Mouse (Mus musculus): ENCODE measurements at regions not wholly inside any gene's neighbourhood (a gene's known extent, or its start where the extent isn't known, plus 50 kb on each side); places are given as distances from the start of the nearest gene placed in this dataset.

GRCm38 (mm10) chr12:26534229-26535105, 65.5 kb downstream of the Cmpk2 start:
- peak overlapping the region; percentile 94 for H3K27ac ChIP-seq (ENCODE audit: low read depth, low read length)
- ATAC-seq (ENCODE audit: low FRiP score) (peak; percentile 78), DNase-seq (ENCODE audit: low spot score) (peak; percentile 77)
- H3K9me3 ChIP-seq (ENCODE audit: control insufficient read depth, low read length): no peaks in the 10 kb centered on the region
- peak overlapping the region; percentile 24; the same call in 1 of the 2 replicates for H3K4me2 ChIP-seq (replicated peaks; ENCODE audit: low read depth, low read length)
- H3K36me3 ChIP-seq (ENCODE audit: control insufficient read depth, insufficient read depth, low read length): no peaks in the 10 kb centered on the region
- 0 out of 2 replicates have a peak, but pooled peaks cover 5% of the 10 kb centered on the region for H3K4me1 ChIP-seq (replicated peaks; ENCODE audit: control insufficient read depth, insufficient read depth, low read length)
- 18% methylated on average over 9 of the region's 9 CpGs for WGBS
- no peaks in the 10 kb centered on the region for H3K27me3 ChIP-seq (ENCODE audit: control insufficient read depth, insufficient read depth, low read length)
- no peak overlapping the region for H3K9ac ChIP-seq (ENCODE audit: low read depth, low read length)
- no peak overlapping the region for H3K4me3 ChIP-seq (ENCODE audit: low read depth, low read length)

- no peaks in the 10 kb centered on the region for H3K36me3 ChIP-seq (ENCODE audit: control insufficient read depth, insufficient read depth, low read length)
- H3K9ac ChIP-seq (ENCODE audit: low read depth, low read length): peak overlapping the region; percentile 47
- H3K27ac ChIP-seq (ENCODE audit: low read depth, low read length): peak overlapping the region; percentile 94
- ATAC-seq (ENCODE audit: low FRiP score): peak; percentile 83
- no peaks in the 10 kb centered on the region for H3K9me3 ChIP-seq (ENCODE audit: control insufficient read depth, low read length)
- no peaks in the 10 kb centered on the region for H3K27me3 ChIP-seq (ENCODE audit: control insufficient read depth, insufficient read depth, low read length)
- H3K4me3 ChIP-seq (ENCODE audit: low read depth, low read length): 0 out of 2 replicates have a peak overlapping the region, but pooled peaks have one; percentile 10
- H3K4me2 ChIP-seq (replicated peaks; ENCODE audit: low read depth, low read length): peak overlapping the region; percentile 6; the same call in 1 of the 2 replicates
- DNase-seq (ENCODE audit: low spot score): peak; percentile 78
- 22% methylated on average over 8 of the region's 9 CpGs for WGBS
- H3K4me1 ChIP-seq (replicated peaks; ENCODE audit: control insufficient read depth, insufficient read depth, low read length): 0 out of 2 replicates have a peak, but pooled peaks cover 5% of the 10 kb centered on the region
These were observed 64.7 kb downstream of the Cmpk2 start for GRCm38 (mm10) chr12:26533641-26534151.

- Histone ChIP-seq H3K36me3 (ENCODE audit: control insufficient read depth, insufficient read depth, low read length) (no peaks in the 10 kb centered on the region), H3K9me3 (ENCODE audit: control insufficient read depth, low read length) (no peaks in the 10 kb centered on the region), H3K27ac (ENCODE audit: low read depth, low read length) (peak overlapping the region; percentile 94), H3K4me3 (ENCODE audit: low read depth, low read length) (no peak overlapping the region), H3K4me2 (replicated peaks; ENCODE audit: low read depth, low read length) (peak overlapping the region; percentile 6; the same call in 1 of the 2 replicates), H3K27me3 (ENCODE audit: control insufficient read depth, insufficient read depth, low read length) (no peaks in the 10 kb centered on the region), H3K4me1 (replicated peaks; ENCODE audit: control insufficient read depth, insufficient read depth, low read length) (0 out of 2 replicates have a peak, but pooled peaks cover 5% of the 10 kb centered on the region), H3K9ac (ENCODE audit: low read depth, low read length) (peak overlapping the region; percentile 47)
- ATAC-seq (ENCODE audit: low FRiP score) (peak; percentile 53), DNase-seq (ENCODE audit: low spot score) (peak; percentile 95)
- WGBS: 30% methylated on average over 13 of the region's 13 CpGs
These were observed 64.0 kb downstream of the Cmpk2 start for GRCm38 (mm10) chr12:26532823-26533640.

- 91% methylated on average over 6 of the region's 6 CpGs for WGBS
- 0 out of 2 replicates have a peak, but pooled peaks cover 5% of the 10 kb centered on the region for H3K4me1 ChIP-seq (replicated peaks; ENCODE audit: control insufficient read depth, insufficient read depth, low read length)
- H3K27ac ChIP-seq (ENCODE audit: low read depth, low read length): no peak overlapping the region
- H3K4me2 ChIP-seq (replicated peaks; ENCODE audit: low read depth, low read length): no peak overlapping the region
- DNase-seq (ENCODE audit: low spot score): no peak
- no peak overlapping the region for H3K4me3 ChIP-seq (ENCODE audit: low read depth, low read length)
- H3K36me3 ChIP-seq (ENCODE audit: control insufficient read depth, insufficient read depth, low read length): no peaks in the 10 kb centered on the region
- ATAC-seq (ENCODE audit: low FRiP score): no peak
- no peaks in the 10 kb centered on the region for H3K27me3 ChIP-seq (ENCODE audit: control insufficient read depth, insufficient read depth, low read length)
- no peaks in the 10 kb centered on the region for H3K9me3 ChIP-seq (ENCODE audit: control insufficient read depth, low read length)
- no peak overlapping the region for H3K9ac ChIP-seq (ENCODE audit: low read depth, low read length)
These were observed 63.1 kb downstream of the Cmpk2 start for GRCm38 (mm10) chr12:26532076-26532475.

All from hindbrain, embryonic 11.5 days (tissue).